Mouse (Mus musculus) lung, adult 2 months (tissue): ENCODE measurements around the gene Aldh3b1.

Experiments used
- CTCF ChIP-seq: fragments of 200-500 bp; IDR thresholded peaks from 2 replicates; pipeline ENCODE4 v1.5.1; 2011; ENCODE audit warnings: mild to moderate bottlenecking, low read length, control low read depth; ENCODE audit not compliant: insufficient read depth
- POLR2A ChIP-seq: fragments of 200-500 bp; IDR thresholded peaks from 2 replicates; pipeline ENCODE4 v1.6.1; 2011; ENCODE audit warnings: low read depth, mild to moderate bottlenecking, control low read depth, low read length, borderline replicate concordance; ENCODE audit errors: extremely low read depth

GRCm38 (mm10) chr19:3952099-3952498 lies 22.5 kb upstream of the Aldh3b1 start:
- TF ChIP-seq CTCF (no peak), POLR2A (no peak)
